Mouse (Mus musculus): ENCODE results near the gene Tubgcp6. TPM values are rescaled to one million over a fixed set of nuclear protein-coding genes. Genes with fewer than 3 reads are reported as not detected.
A peak's percentile ranks its signal among the peaks of the same experiment; 100 is the strongest.

The Tubgcp6 gene
- polyA plus RNA-seq (2014; fragmentation: Nextera tagmentation; extraction: Ambion mirVana), result 18.3 and 21.4 TPM in 2 replicates

- peak; percentile 81 for ATAC-seq (ENCODE audit: low read depth)
- WGBS, result under 1% methylated on average over 47 of the region's 47 CpGs
- Histone ChIP-seq H3K36me3 (ENCODE audit: control insufficient read depth, insufficient read depth, low read length) (no peaks in the 10 kb centered on the region; the same call in 1 of the 2 replicates), H3K4me1 (ENCODE audit: control insufficient read depth, insufficient read depth, low read length) (peaks cover 47% of the 10 kb centered on the region), H3K27ac (ENCODE audit: low read depth, low read length) (peak within 1 kb of the TSS; percentile 73), H3K4me2 (ENCODE audit: low read depth, low read length) (peak within 1 kb of the TSS; percentile 84), H3K27me3 (ENCODE audit: control insufficient read depth, insufficient read depth, low read length) (no peaks in the 10 kb centered on the region), H3K4me3 (ENCODE audit: low read depth, low read length) (peak within 1 kb of the TSS; percentile 87), H3K9ac (replicated peaks; ENCODE audit: low read depth, low read length) (peak within 1 kb of the TSS; percentile 72), H3K9me3 (ENCODE audit: control insufficient read depth, low read length) (no peaks in the 10 kb centered on the region)
These were observed at the start of gene Tubgcp6 for GRCm38 (mm10) chr15:89122649-89123366. Gene Tubgcp6 (minus strand): TSS chr15:89123112.

- no peak for ATAC-seq (ENCODE audit: low read depth)
- Histone ChIP-seq H3K36me3 (ENCODE audit: control insufficient read depth, insufficient read depth, low read length) (peaks cover 8% of the 10 kb centered on the region), H3K27me3 (ENCODE audit: control insufficient read depth, insufficient read depth, low read length) (no peaks in the 10 kb centered on the region), H3K4me3 (ENCODE audit: low read depth, low read length) (peak overlapping the region; percentile 43), H3K27ac (ENCODE audit: low read depth, low read length) (peak overlapping the region; percentile 79), H3K4me1 (ENCODE audit: control insufficient read depth, insufficient read depth, low read length) (peaks cover 62% of the 10 kb centered on the region), H3K9ac (replicated peaks; ENCODE audit: low read depth, low read length) (peak overlapping the region; percentile 70), H3K4me2 (ENCODE audit: low read depth, low read length) (peak overlapping the region; percentile 97), H3K9me3 (ENCODE audit: control insufficient read depth, low read length) (no peaks in the 10 kb centered on the region)
- 26% methylated on average over 17 of the region's 17 CpGs for whole genome bisulfite sequencing
These were observed 49.5 kb upstream of the Tubgcp6 start for GRCm38 (mm10) chr15:89172276-89172935.

DNA sequence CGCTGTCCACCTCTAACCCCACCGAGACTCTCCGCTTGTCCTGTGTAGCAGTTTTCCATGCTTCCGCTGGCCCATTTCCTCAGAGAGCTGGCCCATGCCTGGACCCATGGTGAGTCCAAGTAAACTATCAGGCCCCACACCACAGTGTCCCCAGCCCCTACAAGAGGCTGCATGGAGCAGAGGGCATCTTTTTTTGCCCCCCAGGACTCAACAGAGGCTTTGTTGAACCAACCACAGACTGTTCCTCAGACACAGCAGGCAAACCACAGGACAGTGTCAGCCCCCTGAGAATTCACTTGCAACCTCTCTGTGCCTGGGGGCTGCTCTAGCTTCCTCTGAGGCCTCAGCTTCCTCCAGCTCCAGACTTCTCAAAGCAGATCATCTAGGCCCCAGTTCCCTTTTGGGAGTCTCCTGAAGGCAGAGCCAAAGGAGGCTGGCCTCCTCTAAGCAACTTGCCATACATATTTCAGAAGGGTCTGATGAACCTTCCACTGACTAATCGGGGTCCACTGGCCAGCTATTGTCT, 48.7 kb upstream of the Tubgcp6 start:
- H3K27me3 ChIP-seq (ENCODE audit: control insufficient read depth, insufficient read depth, low read length), result no peaks in the 10 kb centered on the region
- WGBS, result 97% methylated on average over 5 of the region's 5 CpGs
- H3K9ac ChIP-seq (replicated peaks; ENCODE audit: low read depth, low read length), result no peak overlapping the region
- no peak overlapping the region for H3K27ac ChIP-seq (ENCODE audit: low read depth, low read length)
- no peak overlapping the region for H3K4me2 ChIP-seq (ENCODE audit: low read depth, low read length)
- H3K4me3 ChIP-seq (ENCODE audit: low read depth, low read length), result no peak overlapping the region
- ATAC-seq (ENCODE audit: low read depth), result no peak
- peaks cover 16% of the 10 kb centered on the region for H3K36me3 ChIP-seq (ENCODE audit: control insufficient read depth, insufficient read depth, low read length)
- H3K4me1 ChIP-seq (ENCODE audit: control insufficient read depth, insufficient read depth, low read length), result peaks cover 54% of the 10 kb centered on the region
- no peaks in the 10 kb centered on the region for H3K9me3 ChIP-seq (ENCODE audit: control insufficient read depth, low read length)

- H3K27ac ChIP-seq (ENCODE audit: low read depth, low read length), result 0 out of 2 replicates have a peak overlapping the region, but pooled peaks have one; percentile 22
- peaks cover 30% of the 10 kb centered on the region for H3K36me3 ChIP-seq (ENCODE audit: control insufficient read depth, insufficient read depth, low read length)
- WGBS, result 71% methylated on average over 3 of the region's 3 CpGs
- no peak overlapping the region; the same call in 1 of the 2 replicates for H3K9ac ChIP-seq (replicated peaks; ENCODE audit: low read depth, low read length)
- no peak for ATAC-seq (ENCODE audit: low read depth)
- no peaks in the 10 kb centered on the region for H3K9me3 ChIP-seq (ENCODE audit: control insufficient read depth, low read length)
- H3K4me2 ChIP-seq (ENCODE audit: low read depth, low read length), result no peak overlapping the region
- H3K4me3 ChIP-seq (ENCODE audit: low read depth, low read length), result no peak overlapping the region
- H3K4me1 ChIP-seq (ENCODE audit: control insufficient read depth, insufficient read depth, low read length), result peaks cover 46% of the 10 kb centered on the region
- H3K27me3 ChIP-seq (ENCODE audit: control insufficient read depth, insufficient read depth, low read length), result no peaks in the 10 kb centered on the region
These were observed 47.2 kb upstream of the Tubgcp6 start for GRCm38 (mm10) chr15:89170102-89170501.

GRCm38 (mm10) chr15:89169431-89169830, 46.5 kb upstream of the Tubgcp6 start:
- H3K9ac ChIP-seq (replicated peaks; ENCODE audit: low read depth, low read length), result no peak overlapping the region
- no peak overlapping the region for H3K4me2 ChIP-seq (ENCODE audit: low read depth, low read length)
- peak; percentile 44; the same call in 1 of the 2 replicates for ATAC-seq (ENCODE audit: low read depth)
- 0% methylated on average over 10 of the region's 10 CpGs for WGBS
- H3K27ac ChIP-seq (ENCODE audit: low read depth, low read length), result peak overlapping the region; percentile 35; the same call in 1 of the 2 replicates
- no peaks in the 10 kb centered on the region for H3K9me3 ChIP-seq (ENCODE audit: control insufficient read depth, low read length)
- no peaks in the 10 kb centered on the region for H3K27me3 ChIP-seq (ENCODE audit: control insufficient read depth, insufficient read depth, low read length)
- H3K4me1 ChIP-seq (ENCODE audit: control insufficient read depth, insufficient read depth, low read length), result peaks cover 40% of the 10 kb centered on the region
- H3K36me3 ChIP-seq (ENCODE audit: control insufficient read depth, insufficient read depth, low read length), result peaks cover 37% of the 10 kb centered on the region
- H3K4me3 ChIP-seq (ENCODE audit: low read depth, low read length), result no peak overlapping the region

- no peaks in the 10 kb centered on the region for H3K27me3 ChIP-seq (ENCODE audit: control insufficient read depth, insufficient read depth, low read length)
- ATAC-seq (ENCODE audit: low read depth), result no peak
- peaks cover 35% of the 10 kb centered on the region for H3K4me1 ChIP-seq (ENCODE audit: control insufficient read depth, insufficient read depth, low read length)
- H3K36me3 ChIP-seq (ENCODE audit: control insufficient read depth, insufficient read depth, low read length), result peaks cover 42% of the 10 kb centered on the region
- 56% methylated on average over 10 of the region's 10 CpGs for WGBS
- no peak overlapping the region for H3K4me3 ChIP-seq (ENCODE audit: low read depth, low read length)
- no peaks in the 10 kb centered on the region for H3K9me3 ChIP-seq (ENCODE audit: control insufficient read depth, low read length)
- H3K9ac ChIP-seq (replicated peaks; ENCODE audit: low read depth, low read length), result no peak overlapping the region
- H3K4me2 ChIP-seq (ENCODE audit: low read depth, low read length), result no peak overlapping the region
- peak overlapping the region; percentile 7; the same call in 1 of the 2 replicates for H3K27ac ChIP-seq (ENCODE audit: low read depth, low read length)
These were observed 46.0 kb upstream of the Tubgcp6 start for GRCm38 (mm10) chr15:89168922-89169321.

DNA sequence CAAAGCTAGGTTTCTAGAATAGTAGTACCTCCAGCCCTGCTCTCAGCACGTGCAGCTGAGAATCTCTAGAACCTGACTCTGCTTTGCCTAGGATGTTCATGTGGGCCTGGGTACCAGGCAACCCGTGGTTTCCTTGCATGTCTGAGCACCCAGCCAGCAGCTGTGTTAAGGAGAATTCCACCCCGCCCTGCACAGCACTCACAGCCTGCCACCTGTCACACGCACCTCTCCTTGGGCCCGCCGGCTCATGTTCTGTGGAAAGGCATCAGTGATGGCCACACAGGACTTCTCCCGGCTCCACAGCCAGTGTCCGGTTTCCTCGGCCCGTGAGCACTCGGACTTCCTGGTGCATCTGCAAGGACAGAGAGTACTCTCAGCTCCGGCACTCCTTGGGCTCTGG, 42.6 kb upstream of the Tubgcp6 start:
- Histone ChIP-seq H3K27me3 (ENCODE audit: control insufficient read depth, insufficient read depth, low read length) (no peaks in the 10 kb centered on the region), H3K27ac (ENCODE audit: low read depth, low read length) (no peak overlapping the region), H3K4me1 (ENCODE audit: control insufficient read depth, insufficient read depth, low read length) (peaks cover 15% of the 10 kb centered on the region), H3K9me3 (ENCODE audit: control insufficient read depth, low read length) (no peaks in the 10 kb centered on the region), H3K9ac (replicated peaks; ENCODE audit: low read depth, low read length) (no peak overlapping the region), H3K36me3 (ENCODE audit: control insufficient read depth, insufficient read depth, low read length) (peaks cover 70% of the 10 kb centered on the region), H3K4me3 (ENCODE audit: low read depth, low read length) (no peak overlapping the region), H3K4me2 (ENCODE audit: low read depth, low read length) (no peak overlapping the region)
- WGBS, result 93% methylated on average over 12 of the region's 12 CpGs
- no peak for ATAC-seq (ENCODE audit: low read depth)

GRCm38 (mm10) chr15:89161397-89161796, 38.5 kb upstream of the Tubgcp6 start:
- WGBS, result 89% methylated on average over 8 of the region's 9 CpGs
- Histone ChIP-seq H3K9ac (replicated peaks; ENCODE audit: low read depth, low read length) (no peak overlapping the region), H3K4me2 (ENCODE audit: low read depth, low read length) (no peak overlapping the region), H3K27me3 (ENCODE audit: control insufficient read depth, insufficient read depth, low read length) (no peaks in the 10 kb centered on the region), H3K4me1 (ENCODE audit: control insufficient read depth, insufficient read depth, low read length) (no peaks in the 10 kb centered on the region), H3K36me3 (ENCODE audit: control insufficient read depth, insufficient read depth, low read length) (peaks cover 94% of the 10 kb centered on the region), H3K9me3 (ENCODE audit: control insufficient read depth, low read length) (no peaks in the 10 kb centered on the region), H3K4me3 (ENCODE audit: low read depth, low read length) (no peak overlapping the region), H3K27ac (ENCODE audit: low read depth, low read length) (no peak overlapping the region)
- ATAC-seq (ENCODE audit: low read depth), result no peak

DNA sequence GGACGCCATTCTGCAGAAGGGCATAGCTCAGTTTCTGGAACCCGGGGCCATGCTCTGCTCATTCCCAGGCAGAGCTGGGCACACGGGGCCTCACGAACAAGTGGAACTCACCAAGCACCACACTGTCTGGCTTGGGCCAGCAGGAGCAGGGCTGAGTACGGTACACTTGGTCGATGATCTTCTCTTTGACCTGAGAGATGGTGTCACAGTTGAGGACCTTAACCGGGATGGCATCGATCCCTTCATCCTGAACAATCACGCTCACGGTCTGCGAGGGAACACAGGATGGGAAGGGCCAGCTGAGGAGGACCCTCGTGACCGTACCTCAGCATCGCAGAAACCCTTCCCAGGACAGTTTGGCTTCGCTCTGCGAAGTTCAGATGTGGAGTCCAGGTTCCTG, 35.6 kb upstream of the Tubgcp6 start:
- ATAC-seq (ENCODE audit: low read depth), result no peak
- 94% methylated on average over 16 of the region's 16 CpGs for WGBS
- no peaks in the 10 kb centered on the region for H3K9me3 ChIP-seq (ENCODE audit: control insufficient read depth, low read length)
- H3K9ac ChIP-seq (replicated peaks; ENCODE audit: low read depth, low read length), result no peak overlapping the region
- H3K27me3 ChIP-seq (ENCODE audit: control insufficient read depth, insufficient read depth, low read length), result no peaks in the 10 kb centered on the region
- no peak overlapping the region for H3K4me3 ChIP-seq (ENCODE audit: low read depth, low read length)
- H3K4me2 ChIP-seq (ENCODE audit: low read depth, low read length), result no peak overlapping the region
- H3K36me3 ChIP-seq (ENCODE audit: control insufficient read depth, insufficient read depth, low read length), result peaks cover 89% of the 10 kb centered on the region
- H3K27ac ChIP-seq (ENCODE audit: low read depth, low read length), result no peak overlapping the region
- H3K4me1 ChIP-seq (ENCODE audit: control insufficient read depth, insufficient read depth, low read length), result no peaks in the 10 kb centered on the region

All from neural tube, embryonic 14.5 days (tissue).